ENCODE assay signal across 7 mouse cellular contexts in genomic region chr14:124677379-124677778, GRCm38 (mm10). TPM values are rescaled to one million over a fixed set of nuclear protein-coding genes. Genes with fewer than 3 reads are reported as not detected.
DNase-seq lines count a peak whose midpoint lies in the region; ATAC-seq lines count a peak whose summit lies in the region.

No protein-coding gene starts in this region.

- DNase-seq in cerebellum, adult 11 months, result peak; percentile 72
- DNase-seq in cerebellum, postnatal 25 days, result peak; percentile 83
- DNase-seq in frontal cortex, postnatal 36 days (ENCODE audit: low spot score in 2 of 2), result peak; percentile 79 to 86
- DNase-seq in layer of hippocampus, postnatal 36 days, result peak; percentile 78
- DNase-seq in neural tube, embryonic 10.5 days (ENCODE audit: extremely low spot score, low spot score), result peak; percentile 51

- ATAC-seq in CD4-positive, CD25-positive, alpha-beta regulatory T cell, adult 4 months, result no peak
- ATAC-seq in granulocyte monocyte progenitor cell, adult 5-6 weeks (replicated peaks; ENCODE audit: poor library complexity, severe bottlenecking), result no peak

RNA-seq across cellular contexts. Expression of gene Fgf14, which starts 0.5 kb away (rescaled TPM):
- 10 to 100 TPM; 37.6 to 38.2 TPM for total RNA-seq in layer of hippocampus, postnatal 36 days (2021)
- polyA plus RNA-seq in CD4-positive, CD25-positive, alpha-beta regulatory T cell, adult 4 months (2017; shearing (Covaris generic)), result not detected
- total RNA-seq in granulocyte monocyte progenitor cell, adult 5-6 weeks (2014; fragmentation: Nextera tagmentation), result not detected in 2 replicates
- total RNA-seq in granulocyte monocyte progenitor cell, adult 5-6 weeks (2017), result not detected in 2 replicates

Comparison
In these comparisons a context has a peak if more than half of its experiments do, and no peak if none do; other contexts are left out.
1. RNA of gene Fgf14, which starts 0.5 kb away (total RNA-seq): 37.6 to 38.2 TPM in layer of hippocampus, postnatal 36 days; not detected in granulocyte monocyte progenitor cell, adult 5-6 weeks; every median in the first group is over 10 times any median in the second.
2. Peak in every context shown above with its lines, with median percentiles within 50 percentile points of each other: DNase-seq.